Mouse (Mus musculus) embryonic facial prominence, embryonic 14.5 days (tissue): ENCODE measurements at regions not wholly inside any gene's neighbourhood (a gene's known extent, or its start where the extent isn't known, plus 50 kb on each side); places are given as distances from the start of the nearest gene placed in this dataset.

Experiments
- ATAC-seq: fragments of 200-750 bp; cut with Nextera tagmentation; 2 replicates; pipeline ENCODE4 v1.8.0; 2017; ENCODE audit warnings: low read depth, moderate number of reproducible peaks, moderate TSS enrichment
- DNase-seq: peaks from one replicate; pipeline ENCODE4 v3.0.0-alpha.2; 2015; ENCODE audit warnings: low spot score
- H3K27ac ChIP-seq: fragments of 300-500 bp; sonication (generic); replicated peaks from 2 replicates; pipeline ENCODE4 v1.5.1; 2014; ENCODE audit warnings: low read depth, mild to moderate bottlenecking, low read length, moderate library complexity
- H3K27me3 ChIP-seq: fragments of 300-500 bp; sonication (generic); replicated peaks from 2 replicates; pipeline ENCODE4 v1.6.1; 2014; ENCODE audit warnings: low read length; ENCODE audit not compliant: control insufficient read depth, insufficient read depth
- H3K36me3 ChIP-seq: fragments of 300-500 bp; sonication (generic); 2 replicates; pipeline ENCODE4 v1.6.1; 2014; ENCODE audit warnings: low read length, mixed read lengths; ENCODE audit not compliant: control insufficient read depth, insufficient read depth
- H3K4me1 ChIP-seq: fragments of 300-500 bp; sonication (generic); 2 replicates; pipeline ENCODE4 v1.6.1; 2014; ENCODE audit warnings: antibody characterized with exemption, low read length; ENCODE audit not compliant: control insufficient read depth, insufficient read depth
- H3K4me2 ChIP-seq: fragments of 300-500 bp; sonication (generic); 2 replicates; pipeline ENCODE4 v1.6.1; 2014; ENCODE audit warnings: low read depth, mild to moderate bottlenecking, low read length, moderate library complexity, mixed read lengths
- H3K4me3 ChIP-seq: fragments of 300-500 bp; sonication (generic); 2 replicates; pipeline ENCODE4 v1.5.1; 2014; ENCODE audit warnings: low read depth, mild to moderate bottlenecking, low read length
- H3K9ac ChIP-seq: fragments of 300-500 bp; sonication (generic); 2 replicates; pipeline ENCODE4 v1.6.1; 2014; ENCODE audit warnings: low read depth, mild to moderate bottlenecking, low read length, moderate library complexity, mixed read lengths
- H3K9me3 ChIP-seq: fragments of 300-500 bp; sonication (generic); 2 replicates; pipeline ENCODE4 v1.6.1; 2016; ENCODE audit warnings: low read length; ENCODE audit not compliant: control insufficient read depth
- WGBS: fragments of 180-500 bp; shearing (Covaris S2); extraction: QIAGEN DNeasy Blood & Tissue Kit; methylation state at CpG from one replicate; pipeline ENCODE4 v1.1.7; 2014; 5-methylcytosine and 5-hydroxymethylcytosine counted together

GRCm38 (mm10) chr16:93511517-93511916 lies 92.3 kb downstream of the Setd4 start:
- 2% methylated on average over 2 of the region's 2 CpGs for WGBS
- H3K27me3 ChIP-seq: no peaks in the 10 kb centered on the region
- H3K4me1 ChIP-seq: no peaks in the 10 kb centered on the region
- no peaks in the 10 kb centered on the region for H3K36me3 ChIP-seq
- no peak for DNase-seq
- no peak overlapping the region for H3K9ac ChIP-seq
- no peak overlapping the region for H3K27ac ChIP-seq
- H3K9me3 ChIP-seq: peaks cover 15% of the 10 kb centered on the region
- H3K4me3 ChIP-seq: no peak overlapping the region
- ATAC-seq: no peak
- no peak overlapping the region for H3K4me2 ChIP-seq

- no peak for ATAC-seq
- no peak overlapping the region for H3K27ac ChIP-seq
- no peaks in the 10 kb centered on the region for H3K4me1 ChIP-seq
- H3K4me2 ChIP-seq: no peak overlapping the region
- 87% methylated on average over 2 of the region's 2 CpGs for WGBS
- no peaks in the 10 kb centered on the region for H3K27me3 ChIP-seq
- peaks cover 18% of the 10 kb centered on the region for H3K9me3 ChIP-seq
- H3K9ac ChIP-seq: no peak overlapping the region
- no peak overlapping the region for H3K4me3 ChIP-seq
- no peak for DNase-seq
- H3K36me3 ChIP-seq: no peaks in the 10 kb centered on the region
These were observed 105.1 kb downstream of the Setd4 start for GRCm38 (mm10) chr16:93498800-93499199.

- DNase-seq (peak; percentile 67), ATAC-seq (0 out of 2 replicates have a peak, but pooled peaks have one; percentile 37)
- H3K4me3 ChIP-seq: no peak overlapping the region
- no peak overlapping the region for H3K9ac ChIP-seq
- H3K36me3 ChIP-seq: no peaks in the 10 kb centered on the region
- H3K9me3 ChIP-seq: peaks cover 14% of the 10 kb centered on the region
- H3K4me1 ChIP-seq: no peaks in the 10 kb centered on the region
- 72% methylated on average over 6 of the region's 6 CpGs for WGBS
- H3K27ac ChIP-seq: peak overlapping the region; percentile 48; the same call in 1 of the 2 replicates
- H3K27me3 ChIP-seq: no peaks in the 10 kb centered on the region
- no peak overlapping the region for H3K4me2 ChIP-seq
These were observed 110.4 kb downstream of the Setd4 start for GRCm38 (mm10) chr16:93493337-93494002.

- peak overlapping the region; percentile 43 for H3K4me2 ChIP-seq
- peak; percentile 75 for ATAC-seq
- H3K36me3 ChIP-seq: no peaks in the 10 kb centered on the region
- DNase-seq: peak; percentile 81
- H3K4me1 ChIP-seq: peaks cover 6% of the 10 kb centered on the region; the same call in 1 of the 2 replicates
- WGBS: 38% methylated on average over 26 of the region's 26 CpGs
- H3K27ac ChIP-seq: no peak overlapping the region
- H3K4me3 ChIP-seq: 0 out of 2 replicates have a peak overlapping the region, but pooled peaks have one; percentile 3
- H3K9ac ChIP-seq: no peak overlapping the region
- H3K27me3 ChIP-seq: no peaks in the 10 kb centered on the region
- peaks cover 7% of the 10 kb centered on the region; the same call in 1 of the 2 replicates for H3K9me3 ChIP-seq
These were observed 117.0 kb downstream of the Setd4 start for GRCm38 (mm10) chr16:93486646-93487550.

GRCm38 (mm10) chr16:93469957-93470356 lies 133.9 kb downstream of the Setd4 start:
- ATAC-seq: no peak
- no peak overlapping the region for H3K27ac ChIP-seq
- peaks cover 15% of the 10 kb centered on the region for H3K9me3 ChIP-seq
- no peaks in the 10 kb centered on the region for H3K36me3 ChIP-seq
- H3K4me1 ChIP-seq: peaks cover 2% of the 10 kb centered on the region; the same call in 1 of the 2 replicates
- H3K9ac ChIP-seq: no peak overlapping the region
- 82% methylated on average over 6 of the region's 6 CpGs for WGBS
- no peaks in the 10 kb centered on the region for H3K27me3 ChIP-seq
- no peak overlapping the region for H3K4me3 ChIP-seq
- no peak overlapping the region for H3K4me2 ChIP-seq
- no peak for DNase-seq

- H3K36me3 ChIP-seq: no peaks in the 10 kb centered on the region
- no peak overlapping the region for H3K9ac ChIP-seq
- H3K9me3 ChIP-seq: no peaks in the 10 kb centered on the region
- WGBS: 88% methylated on average over 5 of the region's 5 CpGs
- H3K27ac ChIP-seq: no peak overlapping the region
- H3K4me3 ChIP-seq: no peak overlapping the region
- DNase-seq (no peak), ATAC-seq (no peak)
- H3K27me3 ChIP-seq: no peaks in the 10 kb centered on the region
- no peak overlapping the region for H3K4me2 ChIP-seq
- H3K4me1 ChIP-seq: peaks cover 11% of the 10 kb centered on the region
These were observed 138.1 kb downstream of the Setd4 start for GRCm38 (mm10) chr16:93465741-93466140.

GRCm38 (mm10) chr16:93464898-93465297 lies 139.0 kb downstream of the Setd4 start:
- no peak overlapping the region for H3K4me3 ChIP-seq
- 0 out of 2 replicates have a peak, but pooled peaks have one; percentile 26 for ATAC-seq
- WGBS: 26% methylated on average over 2 of the region's 2 CpGs
- no peak overlapping the region for H3K9ac ChIP-seq
- H3K36me3 ChIP-seq: no peaks in the 10 kb centered on the region
- peaks cover 11% of the 10 kb centered on the region for H3K4me1 ChIP-seq
- H3K4me2 ChIP-seq: no peak overlapping the region
- H3K27me3 ChIP-seq: no peaks in the 10 kb centered on the region
- no peaks in the 10 kb centered on the region for H3K9me3 ChIP-seq
- H3K27ac ChIP-seq: no peak overlapping the region
- DNase-seq: no peak

GRCm38 (mm10) chr16:93463405-93463804 lies 140.5 kb downstream of the Setd4 start:
- Histone ChIP-seq H3K27me3 (no peaks in the 10 kb centered on the region), H3K27ac (no peak overlapping the region), H3K4me2 (no peak overlapping the region), H3K4me1 (peaks cover 21% of the 10 kb centered on the region), H3K9me3 (no peaks in the 10 kb centered on the region), H3K4me3 (no peak overlapping the region), H3K36me3 (no peaks in the 10 kb centered on the region), H3K9ac (no peak overlapping the region)
- WGBS: 71% methylated on average over 13 of the region's 13 CpGs
- DNase-seq: no peak
- no peak for ATAC-seq
